Mouse (Mus musculus): ENCODE results near the gene Wnt11.

GRCm38 (mm10) chr7:98873316-98873715, 38.4 kb downstream of the Wnt11 start:
- no peak for TF ChIP-seq CTCF (IDR thresholded peaks at IDR 0.05; ENCODE audit: low read depth)
- TF ChIP-seq EP300 (IDR thresholded peaks at IDR 0.05; ENCODE audit: low read depth) = no peak

Measured in liver, postnatal 0 days (tissue).